Mouse (Mus musculus) midbrain, postnatal 0 days (tissue): ENCODE results near the gene Dydc1. TPM values are rescaled to one million over a fixed set of nuclear protein-coding genes. Genes with fewer than 3 reads are reported as not detected.
A peak's percentile ranks its signal among the peaks of the same experiment; 100 is the strongest.
"Not testable (repeated sequence)": the region's sequence is repeated elsewhere in the genome, so short reads cannot be mapped to it uniquely, and the experiment has no call there.

Experiments used
- ATAC-seq: fragments of 200-750 bp; cut with Nextera tagmentation; 2 replicates; pipeline ENCODE4 v1.8.0; 2017; ENCODE audit warnings: moderate number of reproducible peaks, mild to moderate bottlenecking, moderate TSS enrichment, moderate library complexity; ENCODE audit not compliant: low FRiP score
- DNase-seq: peaks from one replicate; pipeline ENCODE4 v3.0.0-alpha.2; 2015; ENCODE audit warnings: low spot score
- H3K27ac ChIP-seq: fragments of 300-500 bp; sonication (generic); 2 replicates; pipeline ENCODE4 v1.5.1; 2014; ENCODE audit warnings: low read depth, mild to moderate bottlenecking, low read length, mixed read lengths
- H3K27me3 ChIP-seq: fragments of 300-500 bp; sonication (generic); 2 replicates; pipeline ENCODE4 v1.6.1; 2014; ENCODE audit warnings: low read length, control low read depth, mixed read lengths; ENCODE audit not compliant: insufficient read depth
- H3K36me3 ChIP-seq: fragments of 300-500 bp; sonication (generic); 2 replicates; pipeline ENCODE4 v1.6.1; 2014; ENCODE audit warnings: low read length, control low read depth, mixed read lengths; ENCODE audit not compliant: insufficient read depth
- H3K4me1 ChIP-seq: fragments of 300-500 bp; sonication (generic); 2 replicates; pipeline ENCODE4 v1.6.1; 2014; ENCODE audit warnings: mild to moderate bottlenecking, control low read depth, antibody characterized with exemption, low read length, mixed read lengths; ENCODE audit not compliant: insufficient read depth
- H3K4me2 ChIP-seq: fragments of 300-500 bp; sonication (generic); 2 replicates; pipeline ENCODE4 v1.6.1; 2014; ENCODE audit warnings: low read depth, mild to moderate bottlenecking, low read length, mixed read lengths; ENCODE audit not compliant: poor library complexity, severe bottlenecking
- H3K4me3 ChIP-seq: fragments of 300-500 bp; sonication (generic); 2 replicates; pipeline ENCODE4 v1.5.1; 2014; ENCODE audit warnings: low read depth, mild to moderate bottlenecking, low read length, moderate library complexity
- H3K9ac ChIP-seq: fragments of 300-500 bp; sonication (generic); replicated peaks from 2 replicates; pipeline ENCODE4 v1.6.1; 2014; ENCODE audit warnings: mild to moderate bottlenecking, low read length, moderate library complexity, mixed read lengths; ENCODE audit not compliant: poor library complexity, severe bottlenecking
- H3K9me3 ChIP-seq: fragments of 300-500 bp; sonication (generic); 2 replicates; pipeline ENCODE4 v1.6.1; 2016; ENCODE audit warnings: low read length, control low read depth
- CTCF ChIP-seq: IDR thresholded peaks from 2 replicates; pipeline ENCODE4 v1.5.1; 2016; ENCODE audit warnings: antibody characterized with exemption, mild to moderate bottlenecking
- WGBS: fragments of 180-500 bp; shearing (Covaris S2); extraction: QIAGEN DNeasy Blood & Tissue Kit; methylation state at CpG from one replicate; pipeline ENCODE4 v1.1.7; 2014; 5-methylcytosine and 5-hydroxymethylcytosine counted together
- polyA plus RNA-seq: library from polyadenylated mRNA; unstranded; fragments of >200 nt; fragmentation: Nextera tagmentation; extraction: Ambion mirVana; gene quantifications from 2 replicates; pipeline ENCODE4 v1.2.1, GENCODE M21; 2015
- total RNA-seq: library from RNA; depleted of rRNA; stranded (reverse); fragments of >200 nt; gene quantifications from 2 replicates; pipeline ENCODE4 v1.2.3, GENCODE M21; 2014

Dydc1 gene
- total and polyA plus RNA-seq, 2 experiments from 2014 or later: 0.23 to 0.33 TPM

DNA sequence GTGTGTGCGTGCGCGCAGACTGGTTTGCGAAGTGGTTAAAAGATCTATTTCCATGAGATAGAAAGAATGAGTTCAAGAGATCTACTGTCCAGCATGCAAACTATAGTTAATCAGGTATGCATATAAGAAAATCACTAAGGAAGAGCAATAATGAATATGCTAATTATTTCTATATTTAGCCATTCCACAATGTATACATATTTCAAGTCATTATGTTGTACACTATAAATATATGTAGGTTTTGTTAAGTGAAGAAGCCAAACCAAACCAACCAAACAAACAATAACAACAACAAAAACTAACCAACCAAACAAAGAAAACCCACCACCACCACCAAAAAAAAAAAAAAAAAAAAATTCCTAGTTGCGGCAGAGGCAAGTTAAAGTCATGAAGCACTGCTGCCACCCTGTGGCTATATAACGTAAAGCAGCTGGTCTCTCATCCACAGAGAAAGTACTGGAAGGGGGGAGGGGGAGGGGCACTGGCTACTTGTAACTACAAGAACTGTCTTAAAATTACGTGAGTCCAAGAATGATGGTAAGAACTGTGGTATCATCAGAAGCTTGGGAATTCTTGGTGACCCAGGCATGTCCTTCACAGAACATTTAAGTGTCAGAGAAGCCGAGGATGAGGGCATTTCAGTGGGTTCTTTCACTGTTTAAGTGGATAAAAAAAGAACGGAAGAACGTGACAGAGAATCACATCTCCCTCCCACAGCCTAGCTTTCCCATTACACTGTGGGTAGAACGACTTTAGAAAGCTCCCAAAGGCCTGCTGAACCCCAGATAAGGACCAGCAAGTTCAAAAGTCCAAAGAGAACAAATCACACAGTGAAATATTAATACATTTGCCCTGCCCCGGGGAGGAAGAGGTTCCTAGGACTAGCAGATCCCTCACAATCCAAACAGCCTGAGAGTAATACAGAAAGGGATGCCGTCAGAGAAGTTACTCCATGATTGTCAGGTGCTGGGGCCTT lies 39.3 kb upstream of the Dydc1 start:
- Histone ChIP-seq H3K27me3 (no peaks in the 10 kb centered on the region), H3K27ac (no peak overlapping the region), H3K9ac (no peak overlapping the region), H3K4me2 (no peak overlapping the region), H3K4me3 (no peak overlapping the region), H3K4me1 (no peaks in the 10 kb centered on the region), H3K9me3 (no peaks in the 10 kb centered on the region), H3K36me3 (no peaks in the 10 kb centered on the region)
- WGBS: 53% methylated on average over 13 of the region's 13 CpGs
- ATAC-seq: peak; percentile 31; the same call in 1 of the 2 replicates
- peak; percentile 93 for TF ChIP-seq CTCF
- DNase-seq: peak; percentile 91

DNA sequence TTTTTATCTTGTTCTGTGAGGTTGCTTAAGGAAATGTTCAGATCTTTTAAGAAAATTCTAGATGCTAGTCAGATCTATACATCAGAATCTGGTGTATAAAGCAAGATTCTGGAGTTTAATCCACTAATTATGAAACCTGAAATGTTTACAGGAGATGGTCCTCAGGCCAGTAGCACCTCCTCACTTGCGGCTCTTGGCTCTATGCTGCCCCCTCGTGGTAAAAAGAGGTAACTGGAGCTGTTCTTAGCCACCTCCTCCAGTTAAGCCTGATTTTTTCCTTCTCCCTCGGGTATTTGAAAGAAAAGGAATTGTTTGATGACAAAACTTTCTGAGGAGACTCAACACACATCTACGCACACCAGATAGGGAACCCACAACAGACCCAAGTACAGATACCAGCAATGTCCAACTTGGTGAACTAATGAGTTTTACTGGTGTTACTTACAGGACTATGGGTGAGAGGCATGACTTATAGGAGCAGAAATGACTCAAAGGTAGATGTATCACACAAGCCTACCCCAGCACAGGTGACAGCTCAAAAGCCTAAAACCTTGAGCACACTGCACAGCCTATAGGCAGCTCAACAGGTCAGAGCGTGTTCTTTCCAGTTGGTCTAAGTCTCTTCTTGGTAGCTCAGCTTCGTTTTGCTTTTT lies 37.4 kb upstream of the Dydc1 start:
- Histone ChIP-seq H3K9me3 (no peaks in the 10 kb centered on the region), H3K27me3 (no peaks in the 10 kb centered on the region), H3K36me3 (no peaks in the 10 kb centered on the region), H3K4me3 (no peak overlapping the region), H3K27ac (no peak overlapping the region), H3K4me1 (no peaks in the 10 kb centered on the region), H3K9ac (no peak overlapping the region), H3K4me2 (no peak overlapping the region)
- DNase-seq (peak; percentile 44), ATAC-seq (no peak)
- peak; percentile 89 for TF ChIP-seq CTCF
- 38% methylated on average over 6 of the region's 6 CpGs for WGBS

DNA sequence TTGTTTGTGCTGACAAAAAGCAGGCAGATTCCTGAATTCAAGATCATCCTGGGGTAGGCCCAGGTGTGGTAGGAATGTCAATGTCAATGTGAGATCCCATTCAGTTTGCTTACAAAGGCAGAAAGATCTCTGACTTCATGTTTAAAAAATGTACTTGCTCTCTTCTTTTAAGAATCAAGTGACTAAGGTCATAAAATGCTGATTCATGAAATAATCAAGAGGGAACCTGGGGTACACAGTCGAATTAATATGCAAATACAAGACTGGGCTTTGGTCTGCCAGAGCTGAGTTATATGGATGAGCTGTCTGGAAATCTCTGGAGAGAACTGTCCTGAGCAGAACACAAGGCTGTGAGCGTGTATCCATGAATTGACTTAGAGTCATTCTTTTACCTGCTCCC lies 25.3 kb upstream of the Dydc1 start:
- Histone ChIP-seq H3K27ac (no peak overlapping the region), H3K9me3 (no peaks in the 10 kb centered on the region), H3K4me3 (no peak overlapping the region), H3K4me1 (no peaks in the 10 kb centered on the region), H3K27me3 (no peaks in the 10 kb centered on the region), H3K4me2 (no peak overlapping the region), H3K36me3 (no peaks in the 10 kb centered on the region), H3K9ac (no peak overlapping the region)
- 91% methylated on average over 2 of the region's 2 CpGs for WGBS
- TF ChIP-seq CTCF: no peak
- DNase-seq (no peak), ATAC-seq (no peak)

DNA sequence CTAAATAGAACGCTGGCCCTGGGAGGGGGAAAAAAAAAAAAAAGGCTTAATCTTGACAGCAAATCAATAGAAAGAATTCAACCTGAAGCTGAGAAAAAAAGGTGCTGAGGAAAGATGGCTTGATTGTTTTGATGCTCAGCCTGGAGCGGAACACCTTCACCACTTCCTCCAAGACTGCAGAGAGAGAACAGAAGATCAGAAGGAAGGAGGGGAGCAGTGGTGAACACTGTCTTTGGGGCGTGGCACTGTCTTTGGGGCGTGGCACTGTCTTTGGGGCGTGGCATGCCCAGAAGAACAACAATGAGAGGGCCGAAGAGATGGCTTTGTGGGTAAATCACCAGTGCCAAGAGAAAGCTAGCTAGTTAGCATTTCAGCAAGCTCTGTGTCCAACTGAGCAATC lies 22.2 kb upstream of the Dydc1 start:
- no peaks in the 10 kb centered on the region for H3K9me3 ChIP-seq
- DNase-seq (no peak), ATAC-seq (no peak)
- H3K27ac ChIP-seq: no peak overlapping the region
- no peak overlapping the region for H3K4me3 ChIP-seq
- WGBS: 78% methylated on average over 6 of the region's 6 CpGs
- H3K4me1 ChIP-seq: no peaks in the 10 kb centered on the region
- TF ChIP-seq CTCF: no peak
- H3K36me3 ChIP-seq: no peaks in the 10 kb centered on the region
- H3K4me2 ChIP-seq: no peak overlapping the region
- H3K9ac ChIP-seq: no peak overlapping the region
- H3K27me3 ChIP-seq: no peaks in the 10 kb centered on the region

GRCm38 (mm10) chr14:41052481-41052880 lies 20.2 kb upstream of the Dydc1 start:
- Histone ChIP-seq H3K9me3 (no peaks in the 10 kb centered on the region), H3K27ac (no peak overlapping the region), H3K9ac (no peak overlapping the region), H3K36me3 (no peaks in the 10 kb centered on the region), H3K4me3 (no peak overlapping the region), H3K4me1 (no peaks in the 10 kb centered on the region), H3K27me3 (no peaks in the 10 kb centered on the region), H3K4me2 (no peak overlapping the region)
- ATAC-seq (no peak), DNase-seq (no peak)
- WGBS: 82% methylated on average over 5 of the region's 5 CpGs
- TF ChIP-seq CTCF: 0 out of 2 replicates have a peak, but pooled peaks have one; percentile 23

- H3K9me3 ChIP-seq, H3K4me3 ChIP-seq, ATAC-seq, H3K36me3 ChIP-seq, DNase-seq, H3K4me2 ChIP-seq, H3K9ac ChIP-seq, H3K27ac ChIP-seq, H3K27me3 ChIP-seq, H3K4me1 ChIP-seq: not testable (repeated sequence)
- TF ChIP-seq CTCF: 0 out of 2 replicates have a peak, but pooled peaks have one; percentile 3
- WGBS: 69% methylated on average over 3 of the region's 4 CpGs
Measured at GRCm38 (mm10) chr14:41053190-41053589, 19.5 kb upstream of the Dydc1 start.
